Mouse (Mus musculus) cerebellum, adult 2 months (tissue): Measurements from ENCODE around the gene Mrps23. TPM values are rescaled to one million over a fixed set of nuclear protein-coding genes. Genes with fewer than 3 reads are reported as not detected.
A peak's percentile ranks its signal among the peaks of the same experiment; 100 is the strongest.

Source experiments
- DNase-seq, 2 experiments: peaks; one replicate each; pipeline ENCODE4 v3.0.0; 2021
- H3K27ac ChIP-seq: fragments of 200-500 bp; 2 replicates; pipeline ENCODE4 v1.5.1; 2012; ENCODE audit warnings: low read length, control low read depth, inconsistent platforms; ENCODE audit not compliant: insufficient read depth
- H3K27me3 ChIP-seq: fragments of 200-500 bp; 2 replicates; pipeline ENCODE4 v1.6.1; 2012; ENCODE audit warnings: inconsistent platforms, mild to moderate bottlenecking, low read length, moderate library complexity; ENCODE audit not compliant: control insufficient read depth, insufficient read depth
- H3K4me1 ChIP-seq: fragments of 200-500 bp; 2 replicates; pipeline ENCODE4 v1.6.1; 2011; ENCODE audit warnings: low read length; ENCODE audit not compliant: control insufficient read depth, insufficient read depth
- H3K4me3 ChIP-seq: fragments of 200-500 bp; replicated peaks from 2 replicates; pipeline ENCODE3; 2011; ENCODE audit warnings: mild to moderate bottlenecking, low read depth, low read length, control low read depth; ENCODE audit not compliant: insufficient read depth
- CTCF ChIP-seq: fragments of 200-500 bp; IDR thresholded peaks from 2 replicates; pipeline ENCODE4 v1.5.1; 2011; ENCODE audit warnings: low read depth, mild to moderate bottlenecking, control low read depth, low read length, moderate library complexity, borderline replicate concordance; ENCODE audit not compliant: insufficient read depth
- POLR2A ChIP-seq: fragments of 200-500 bp; IDR thresholded peaks from 2 replicates; pipeline ENCODE4 v1.6.1; 2011; ENCODE audit warnings: low read length, control low read depth, borderline replicate concordance; ENCODE audit not compliant: insufficient read depth
- WGBS: fragments of 180-500 bp; shearing (Covaris S2); methylation state at CpG from one replicate; pipeline ENCODE4 v1.1.7; 2018; 5-methylcytosine and 5-hydroxymethylcytosine counted together
- polyA plus RNA-seq: library from polyadenylated mRNA; depleted of rRNA; stranded (reverse); fragments of >200 nt; gene quantifications from 2 replicates; pipeline ENCODE4 v1.2.3, GENCODE M21; 2012; rRNA removed

The Mrps23 gene
- polyA plus RNA-seq, 1 experiment, result 90.4 TPM

GRCm38 (mm10) chr11:88251295-88251694, 47.1 kb downstream of the Mrps23 start:
- Histone ChIP-seq H3K27ac (no peak overlapping the region), H3K4me3 (no peak overlapping the region), H3K4me1 (peaks cover 3% of the 10 kb centered on the region), H3K27me3 (no peaks in the 10 kb centered on the region)
- no peak for TF ChIP-seq CTCF
- TF ChIP-seq POLR2A, result no peak
- WGBS, result 79% methylated on average over 7 of the region's 7 CpGs
- no peak for DNase-seq

GRCm38 (mm10) chr11:88251972-88252766, 48.0 kb downstream of the Mrps23 start:
- TF ChIP-seq POLR2A (no peak), CTCF (peak; percentile 98)
- no peak overlapping the region for H3K27ac ChIP-seq

GRCm38 (mm10) chr11:88252767-88253513, 48.8 kb downstream of the Mrps23 start:
- Histone ChIP-seq H3K27ac (no peak overlapping the region), H3K4me3 (no peak overlapping the region), H3K27me3 (no peaks in the 10 kb centered on the region), H3K4me1 (peaks cover 3% of the 10 kb centered on the region)
- 21% methylated on average over 14 of the region's 18 CpGs for WGBS
- TF ChIP-seq POLR2A, result no peak
- DNase-seq, result peak in 1 of 2 experiments; percentile 20

More at GRCm38 (mm10) chr11:88251972-88252766, 48.0 kb downstream of the Mrps23 start:
- peak; percentile 79 to 89 for DNase-seq
- Histone ChIP-seq H3K27me3 (no peaks in the 10 kb centered on the region), H3K4me1 (peaks cover 3% of the 10 kb centered on the region), H3K4me3 (no peak overlapping the region)
- 20% methylated on average over 22 of the region's 22 CpGs for WGBS

- Histone ChIP-seq H3K4me1 (peaks cover 3% of the 10 kb centered on the region), H3K27me3 (no peaks in the 10 kb centered on the region), H3K4me3 (no peak overlapping the region), H3K27ac (no peak overlapping the region)
- no peak for TF ChIP-seq CTCF
- TF ChIP-seq POLR2A, result no peak
- 56% methylated on average over 7 of the region's 7 CpGs for WGBS
- no peak for DNase-seq
Observed at GRCm38 (mm10) chr11:88253514-88254167, 49.5 kb downstream of the Mrps23 start.

GRCm38 (mm10) chr11:88257700-88258099, 53.5 kb downstream of the Mrps23 start:
- WGBS, result 68% methylated on average over 4 of the region's 4 CpGs
- no peak overlapping the region for H3K27ac ChIP-seq
- H3K27me3 ChIP-seq, result no peaks in the 10 kb centered on the region
- no peak for TF ChIP-seq POLR2A
- no peak for TF ChIP-seq CTCF
- H3K4me1 ChIP-seq, result peaks cover 3% of the 10 kb centered on the region
- H3K4me3 ChIP-seq, result no peak overlapping the region
- no peak for DNase-seq

GRCm38 (mm10) chr11:88258212-88258611, 54.0 kb downstream of the Mrps23 start:
- no peak for TF ChIP-seq CTCF
- H3K27me3 ChIP-seq, result no peaks in the 10 kb centered on the region
- DNase-seq, result no peak
- no peak overlapping the region for H3K27ac ChIP-seq
- no peaks in the 10 kb centered on the region; the same call in 1 of the 2 replicates for H3K4me1 ChIP-seq
- no peak overlapping the region for H3K4me3 ChIP-seq
- 86% methylated on average over 4 of the region's 4 CpGs for WGBS

- no peaks in the 10 kb centered on the region for H3K4me1 ChIP-seq
Observed at GRCm38 (mm10) chr11:88260463-88260862, 56.3 kb downstream of the Mrps23 start.

More at GRCm38 (mm10) chr11:88260463-88260862, 56.3 kb downstream of the Mrps23 start:
- Histone ChIP-seq H3K27ac (no peak overlapping the region), H3K4me3 (no peak overlapping the region), H3K27me3 (no peaks in the 10 kb centered on the region)
- TF ChIP-seq POLR2A (no peak), CTCF (no peak)
- no peak for DNase-seq
- WGBS, result 66% methylated on average over 7 of the region's 7 CpGs

Other genes starting within 250 kb of the Mrps23 start
- 453 and 497 TPM in 2 replicates for gene Dynll2, start 216.9 kb upstream of the Mrps23 start, polyA plus RNA-seq
- 350 and 367 TPM in 2 replicates for gene Srsf1, start 157.0 kb upstream of the Mrps23 start, polyA plus RNA-seq
- gene Vezf1, start 136.1 kb upstream of the Mrps23 start, polyA plus RNA-seq, result 29.6 and 30.2 TPM in 2 replicates
- 41.6 and 42.0 TPM in 2 replicates for gene Cuedc1, start 106.3 kb upstream of the Mrps23 start, polyA plus RNA-seq
- gene Ccdc182, start 89.7 kb downstream of the Mrps23 start, polyA plus RNA-seq, result 0.23 TPM in 1 of 2 replicates, not detected in the other